Mouse (Mus musculus) small intestine, adult 2 months (tissue): ENCODE results near the gene Ern1. TPM values are rescaled to one million over a fixed set of nuclear protein-coding genes. Genes with fewer than 3 reads are reported as not detected.

Source experiments
- H3K27ac ChIP-seq: fragments of 200-500 bp; 2 replicates; pipeline ENCODE4 v1.5.1; 2012; ENCODE audit warnings: low read depth, low read length, control low read depth, inconsistent platforms; ENCODE audit not compliant: insufficient read depth
- H3K27me3 ChIP-seq: fragments of 200-500 bp; 2 replicates; pipeline ENCODE4 v1.6.1; 2012; ENCODE audit warnings: mild to moderate bottlenecking, moderate library complexity, low read length, inconsistent platforms; ENCODE audit not compliant: control insufficient read depth, insufficient read depth
- H3K36me3 ChIP-seq: fragments of 200-500 bp; 2 replicates; pipeline ENCODE4 v1.6.1; 2012; ENCODE audit warnings: mild to moderate bottlenecking, low read length, control low read depth, inconsistent platforms; ENCODE audit not compliant: control insufficient read depth, insufficient read depth
- H3K4me1 ChIP-seq: fragments of 200-500 bp; 2 replicates; pipeline ENCODE4 v1.6.1; 2012; ENCODE audit warnings: low read length, inconsistent platforms, mixed read lengths; ENCODE audit not compliant: control insufficient read depth, insufficient read depth, insufficient read length
- H3K4me3 ChIP-seq: fragments of 200-500 bp; 2 replicates; pipeline ENCODE4 v1.5.1; 2012; ENCODE audit warnings: low read depth, mild to moderate bottlenecking, control low read depth, inconsistent platforms, low read length, moderate library complexity
- CTCF ChIP-seq: fragments of 200-500 bp; IDR thresholded peaks from 2 replicates; pipeline ENCODE4 v1.5.1; 2012; ENCODE audit warnings: low read depth, mild to moderate bottlenecking, control low read depth, inconsistent platforms, low read length, moderate library complexity, mixed read lengths; ENCODE audit not compliant: insufficient replicate concordance, insufficient read length; ENCODE audit errors: extremely low read depth
- POLR2A ChIP-seq: fragments of 200-500 bp; IDR thresholded peaks from 2 replicates; pipeline ENCODE4 v1.6.1; 2012; ENCODE audit warnings: low read depth, mild to moderate bottlenecking, control low read depth, inconsistent platforms, low read length, moderate library complexity
- WGBS: fragments of 180-500 bp; shearing (Covaris S2); methylation state at CpG from one replicate; pipeline ENCODE4 v1.1.7; 2018; 5-methylcytosine and 5-hydroxymethylcytosine counted together
- polyA plus RNA-seq: library from polyadenylated mRNA; depleted of rRNA; stranded (reverse); fragments of >200 nt; gene quantifications from 2 replicates; pipeline ENCODE4 v1.2.3, GENCODE M21; 2012

Gene Ern1
- polyA plus RNA-seq, 1 experiment, result 31.2 TPM

GRCm38 (mm10) chr11:106366316-106366715, 121.3 kb downstream of the Ern1 start:
- TF ChIP-seq POLR2A, result no peak
- TF ChIP-seq CTCF, result peak; percentile 83; the same call in 1 of the 2 replicates
- no peaks in the 10 kb centered on the region for H3K27me3 ChIP-seq
- WGBS, result 10% methylated on average over 3 of the region's 3 CpGs

GRCm38 (mm10) chr11:106365366-106365765, 122.3 kb downstream of the Ern1 start, which contains the start of gene Prr29:
Gene Prr29 (plus strand): TSS chr11:106365472.
- TF ChIP-seq POLR2A (no peak), CTCF (no peak)
- Histone ChIP-seq H3K4me1 (no peaks in the 10 kb centered on the region; the same call in 1 of the 2 replicates), H3K36me3 (no peaks in the 10 kb centered on the region), H3K27ac (no peak within 1 kb of the TSS), H3K4me3 (no peak within 1 kb of the TSS), H3K27me3 (no peaks in the 10 kb centered on the region)
- WGBS, result 57% methylated on average over 10 of the region's 10 CpGs

More at GRCm38 (mm10) chr11:106366316-106366715, 121.3 kb downstream of the Ern1 start:
- H3K4me1 ChIP-seq, result no peaks in the 10 kb centered on the region; the same call in 1 of the 2 replicates
- no peaks in the 10 kb centered on the region for H3K36me3 ChIP-seq
- H3K27ac ChIP-seq, result no peak overlapping the region
- H3K4me3 ChIP-seq, result no peak overlapping the region

DNA sequence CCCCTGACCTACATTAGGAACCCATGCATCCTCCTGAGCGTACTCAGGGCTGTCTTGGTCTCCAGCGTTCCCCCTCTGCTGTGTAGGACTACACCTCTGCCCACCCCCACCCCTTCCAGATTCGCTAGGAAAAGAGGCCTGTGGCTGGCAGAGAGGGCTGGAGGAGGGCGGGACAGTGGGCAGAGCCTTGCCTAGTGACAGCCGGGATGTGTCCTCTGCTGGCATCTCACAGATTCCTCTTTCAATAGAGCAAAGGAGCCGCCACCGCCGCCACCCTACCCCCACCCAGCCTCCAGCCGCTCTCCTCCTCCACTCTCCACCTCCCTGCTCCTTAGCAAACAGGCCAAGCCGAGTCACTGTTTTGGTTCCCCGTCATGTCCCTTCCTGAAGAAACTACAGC, 122.9 kb downstream of the Ern1 start:
- no peaks in the 10 kb centered on the region; the same call in 1 of the 2 replicates for H3K4me1 ChIP-seq
- TF ChIP-seq CTCF (no peak), POLR2A (no peak)
- no peak overlapping the region for H3K4me3 ChIP-seq
- H3K36me3 ChIP-seq, result no peaks in the 10 kb centered on the region
- no peak overlapping the region for H3K27ac ChIP-seq
- H3K27me3 ChIP-seq, result no peaks in the 10 kb centered on the region
- WGBS, result 26% methylated on average over 11 of the region's 11 CpGs

DNA sequence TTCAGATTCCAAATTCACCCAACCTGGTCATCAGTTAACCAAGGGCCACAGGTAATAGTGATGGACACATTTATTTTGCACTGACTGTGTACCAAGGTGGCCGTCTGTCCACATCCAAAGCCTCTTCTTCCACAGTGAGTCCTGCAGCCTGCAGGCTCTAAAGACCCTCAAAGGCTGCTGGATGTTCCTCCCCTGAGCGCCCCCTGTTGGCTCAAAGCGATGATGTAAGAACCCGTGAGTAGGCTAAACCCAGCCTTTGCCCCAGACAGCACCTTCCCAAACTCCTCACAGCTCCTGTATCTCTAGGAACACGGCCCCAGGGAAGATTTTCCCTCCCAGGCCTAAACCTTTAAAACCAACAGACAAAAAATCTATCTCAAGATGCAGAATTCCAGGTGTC, 128.3 kb downstream of the Ern1 start:
- no peaks in the 10 kb centered on the region for H3K4me1 ChIP-seq
- H3K4me3 ChIP-seq, result no peak overlapping the region
- 44% methylated on average over 5 of the region's 5 CpGs for WGBS

DNA sequence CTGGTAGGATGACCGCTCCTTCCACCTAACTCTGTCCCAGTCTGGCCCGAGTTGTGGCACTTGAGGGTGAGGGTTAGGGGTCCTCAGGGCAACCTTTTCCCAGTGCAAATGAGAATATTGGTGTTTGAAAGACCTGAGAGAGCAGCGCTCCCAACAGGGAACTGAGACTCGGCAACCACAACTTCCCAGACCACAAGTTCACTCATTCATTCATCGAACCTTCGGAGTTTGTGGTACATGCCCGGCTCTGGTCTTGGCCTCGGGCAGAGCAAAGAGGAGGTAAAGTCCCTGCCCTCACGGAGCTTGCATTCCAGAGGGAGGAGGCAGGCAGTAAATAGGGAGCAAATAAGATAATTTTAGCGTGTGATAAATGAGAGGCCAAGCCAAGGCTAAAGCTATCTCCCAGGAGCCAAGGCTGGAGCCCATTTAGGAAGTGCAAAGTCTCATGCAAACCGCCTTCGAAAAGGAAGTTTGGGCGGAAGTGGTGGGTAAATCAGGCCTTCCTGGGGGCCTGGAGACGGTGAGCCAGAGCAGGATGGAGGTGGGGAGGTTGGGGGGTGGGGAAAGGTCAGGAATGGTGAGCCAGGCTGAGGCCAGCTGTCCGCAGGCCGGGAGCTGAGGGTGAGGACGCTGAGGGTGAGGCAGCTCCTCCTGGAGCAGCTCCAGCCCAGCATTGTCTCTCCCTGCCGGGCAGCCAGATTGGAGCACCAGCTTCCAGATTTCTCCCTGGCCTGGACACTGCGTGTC, 132.1 kb downstream of the Ern1 start:
- TF ChIP-seq CTCF (no peak), POLR2A (no peak)
- WGBS, result 47% methylated on average over 19 of the region's 19 CpGs
- H3K27me3 ChIP-seq, result no peaks in the 10 kb centered on the region
- no peak overlapping the region for H3K4me3 ChIP-seq
- no peaks in the 10 kb centered on the region for H3K36me3 ChIP-seq
- no peak overlapping the region for H3K27ac ChIP-seq
- no peaks in the 10 kb centered on the region for H3K4me1 ChIP-seq

More for the DNA sequence above, 128.3 kb downstream of the Ern1 start:
- Histone ChIP-seq H3K27me3 (no peaks in the 10 kb centered on the region), H3K27ac (no peak overlapping the region), H3K36me3 (no peaks in the 10 kb centered on the region)
- TF ChIP-seq POLR2A (no peak), CTCF (peak; percentile 18; the same call in 1 of the 2 replicates)

- no peaks in the 10 kb centered on the region for H3K27me3 ChIP-seq
- no peaks in the 10 kb centered on the region for H3K36me3 ChIP-seq
- H3K4me1 ChIP-seq, result no peaks in the 10 kb centered on the region
- H3K4me3 ChIP-seq, result no peak overlapping the region
- TF ChIP-seq POLR2A (no peak), CTCF (no peak)
- 17% methylated on average over 1 of the region's 1 CpGs for WGBS
- no peak overlapping the region for H3K27ac ChIP-seq
These were observed 133.5 kb downstream of the Ern1 start for GRCm38 (mm10) chr11:106354181-106354580.

DNA sequence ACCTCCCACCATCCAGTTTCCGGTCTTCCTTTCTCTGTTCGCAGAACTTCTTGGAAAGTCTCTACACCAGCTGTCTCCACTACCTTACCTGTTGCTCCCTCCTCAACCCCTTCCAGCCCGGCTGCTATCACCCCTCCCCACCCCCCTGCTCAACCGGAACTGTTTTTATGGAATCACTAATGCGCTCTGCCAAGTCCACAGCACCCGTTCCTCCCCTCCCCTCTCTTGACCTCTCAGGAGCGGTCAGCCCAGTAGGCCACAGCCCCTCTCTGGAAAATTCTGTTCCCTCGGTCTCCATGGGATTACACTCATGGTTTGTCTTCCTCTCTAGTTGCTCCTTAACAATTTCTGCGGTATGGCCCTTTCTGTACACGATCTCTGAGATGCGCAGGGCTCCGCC, 134.5 kb downstream of the Ern1 start, which contains the start of gene Scn4a:
Scn4a (minus strand) TSS at position 101 of the 400 bp plus-strand sequence.
- no peak for TF ChIP-seq POLR2A
- TF ChIP-seq CTCF, result no peak
- H3K27ac ChIP-seq, result no peak within 1 kb of the TSS
- H3K4me3 ChIP-seq, result no peak within 1 kb of the TSS
- no peaks in the 10 kb centered on the region for H3K4me1 ChIP-seq
- H3K27me3 ChIP-seq, result no peaks in the 10 kb centered on the region
- H3K36me3 ChIP-seq, result no peaks in the 10 kb centered on the region
- WGBS, result 77% methylated on average over 12 of the region's 12 CpGs
